Mouse (Mus musculus): Measurements from ENCODE around the gene Lrrc8d.

Gene Lrrc8d

DNA sequence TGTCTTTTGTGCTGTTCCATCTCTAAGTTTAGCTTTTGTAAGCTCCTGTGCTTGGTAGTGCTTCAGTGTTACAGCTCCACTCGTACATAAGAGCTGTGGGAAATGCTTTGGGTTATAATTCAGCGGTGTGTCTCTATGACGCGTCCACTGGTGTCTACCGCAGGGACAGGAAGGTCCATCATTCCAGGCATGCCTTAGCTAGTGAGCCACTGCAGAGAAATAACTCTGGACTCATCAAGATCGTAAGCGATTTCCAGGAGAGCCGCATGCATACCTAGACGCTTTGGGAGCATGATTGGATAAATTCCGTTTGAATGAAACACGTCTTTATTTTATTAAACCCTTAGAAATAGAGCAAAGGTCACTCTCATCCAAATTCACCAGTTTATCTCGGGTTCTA is 106.2 kb downstream of the Lrrc8d start:
- in situ Hi-C loops (cut with MboI; ENCODE audit: unreplicated experiment in 2 of 2), result no loop called here

DNA sequence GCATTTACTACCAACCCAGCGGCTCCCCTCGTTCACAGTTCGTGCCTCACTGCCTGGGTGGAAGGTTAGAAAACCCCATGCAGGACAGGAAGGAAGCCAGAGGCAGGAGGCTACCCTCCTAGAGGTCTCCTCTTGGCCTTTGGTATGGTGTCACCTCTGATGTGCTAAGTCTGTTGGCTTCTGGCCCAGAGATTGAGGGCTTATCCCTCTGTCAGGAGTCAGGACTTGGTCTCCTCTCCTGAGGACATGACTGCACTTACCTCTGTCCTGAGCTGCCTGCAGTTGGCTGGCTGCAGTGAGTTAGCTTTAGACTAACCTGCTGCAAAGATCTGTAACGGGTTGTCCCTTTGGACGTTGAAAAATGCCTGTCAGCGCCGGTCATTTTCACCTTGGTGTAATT is 107.7 kb downstream of the Lrrc8d start:
- in situ Hi-C loops (cut with MboI; ENCODE audit: unreplicated experiment in 2 of 2), result no loop called here

GRCm38 (mm10) chr5:105809056-105809455 is 109.3 kb downstream of the Lrrc8d start:
- in situ Hi-C loops (cut with MboI; ENCODE audit: unreplicated experiment in 2 of 2), result no loop called here

DNA sequence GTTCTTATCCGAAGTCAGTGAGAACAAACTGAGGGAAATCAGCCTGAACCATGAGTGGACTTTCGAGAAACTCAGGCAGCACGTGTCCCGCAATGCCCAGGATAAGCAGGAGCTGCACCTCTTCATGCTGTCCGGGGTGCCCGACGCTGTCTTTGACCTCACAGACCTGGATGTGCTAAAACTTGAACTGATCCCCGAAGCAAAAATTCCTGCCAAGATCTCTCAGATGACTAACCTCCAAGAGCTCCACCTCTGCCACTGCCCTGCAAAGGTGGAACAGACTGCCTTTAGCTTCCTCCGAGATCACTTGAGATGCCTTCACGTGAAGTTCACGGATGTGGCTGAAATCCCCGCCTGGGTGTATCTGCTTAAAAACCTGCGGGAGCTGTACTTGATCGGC is 113.3 kb downstream of the Lrrc8d start:
- in situ Hi-C loops (cut with MboI; ENCODE audit: unreplicated experiment in 2 of 2), result no loop called here

- in situ Hi-C loops (cut with MboI; ENCODE audit: unreplicated experiment in 2 of 2), result no loop called here
Observed at GRCm38 (mm10) chr5:105813974-105814373, 114.2 kb downstream of the Lrrc8d start.

GRCm38 (mm10) chr5:105816118-105816517 is 116.3 kb downstream of the Lrrc8d start:
- in situ Hi-C loops (cut with MboI; ENCODE audit: unreplicated experiment in 2 of 2), result no loop called here

DNA sequence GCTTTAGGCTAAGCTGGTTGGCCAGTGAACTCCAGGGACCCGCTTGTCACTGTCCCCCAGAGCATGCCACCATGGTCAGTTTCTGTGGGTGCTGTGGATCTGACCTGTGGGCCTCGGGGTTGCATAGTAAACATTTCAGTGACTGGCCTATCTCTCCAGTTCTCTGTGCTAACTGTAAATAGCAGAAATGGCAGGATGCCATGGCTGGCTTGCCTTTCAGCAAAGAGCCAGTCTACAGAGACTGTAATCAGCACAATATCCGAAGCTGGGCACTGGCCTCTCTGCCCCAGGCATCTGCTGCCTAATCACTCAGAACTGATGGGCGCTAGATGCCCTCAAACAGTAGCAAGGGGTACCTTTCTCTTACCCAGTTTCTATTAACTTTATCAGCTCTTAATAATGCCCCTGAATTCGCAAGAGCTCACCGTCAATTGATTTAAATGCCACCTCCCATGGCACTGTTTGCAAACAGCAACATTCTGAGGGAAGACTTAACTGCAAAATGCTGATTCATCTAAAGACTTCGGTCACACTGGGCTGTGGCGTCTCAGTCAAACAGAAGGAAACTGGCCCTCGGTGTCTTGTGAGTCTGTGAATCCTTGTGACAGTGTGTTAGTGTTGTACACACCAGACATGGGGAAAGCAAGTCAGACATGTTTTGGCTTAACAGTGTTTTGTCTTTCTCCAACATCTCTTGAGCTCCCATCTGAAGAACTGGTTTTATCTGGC is 117.6 kb downstream of the Lrrc8d start:
- in situ Hi-C loops (cut with MboI; ENCODE audit: unreplicated experiment in 2 of 2), result no loop called here

DNA sequence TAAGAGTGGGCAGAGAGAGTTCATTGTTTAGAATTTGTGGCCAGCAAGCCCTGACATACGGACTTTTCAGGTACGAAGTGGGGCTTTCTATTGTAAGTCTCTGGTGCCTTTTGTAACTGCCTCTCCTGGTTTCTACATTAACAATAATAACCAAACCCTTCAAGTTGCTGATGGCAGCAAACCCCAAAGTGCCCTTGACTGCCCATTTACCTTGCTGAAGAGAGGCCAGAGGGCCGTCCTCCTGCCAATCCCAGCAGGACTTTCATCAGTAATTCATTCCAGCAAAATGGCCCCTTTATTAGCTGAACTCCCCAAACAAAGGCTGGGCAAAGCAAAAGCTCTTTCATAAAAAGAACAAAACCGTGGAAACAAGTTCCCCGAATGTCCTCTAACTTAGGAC is 118.6 kb downstream of the Lrrc8d start:
- in situ Hi-C loops (cut with MboI; ENCODE audit: unreplicated experiment in 2 of 2), result no loop called here

GRCm38 (mm10) chr5:105821390-105821789 is 121.6 kb downstream of the Lrrc8d start:
- in situ Hi-C loops (cut with MboI; ENCODE audit: unreplicated experiment in 2 of 2), result no loop called here

- in situ Hi-C loops (cut with MboI; ENCODE audit: unreplicated experiment in 2 of 2), result no loop called here
Observed at GRCm38 (mm10) chr5:105822521-105823498, 123.0 kb downstream of the Lrrc8d start.

- in situ Hi-C loops (cut with MboI; ENCODE audit: unreplicated experiment in 2 of 2), result no loop called here
Observed at GRCm38 (mm10) chr5:105824282-105824681, 124.5 kb downstream of the Lrrc8d start.

DNA sequence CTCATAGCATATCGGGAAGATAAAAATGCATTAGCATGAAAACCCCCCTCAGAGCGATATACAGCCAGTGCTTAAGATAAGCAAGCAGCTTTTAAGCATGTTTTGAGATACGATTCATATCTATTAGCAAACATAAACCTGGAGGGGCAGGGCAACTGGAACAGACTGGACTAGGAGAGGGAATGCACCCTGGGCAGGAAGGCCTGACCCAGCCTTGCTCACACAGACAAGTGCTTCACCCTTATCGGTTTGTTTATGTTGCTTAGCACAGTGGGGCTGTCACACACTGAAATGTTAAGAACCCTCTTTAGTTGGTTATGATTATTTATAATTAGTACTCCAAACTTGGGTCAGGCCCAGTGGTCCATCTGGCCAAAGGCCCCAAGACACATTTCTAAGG is 125.1 kb downstream of the Lrrc8d start:
- in situ Hi-C loops (cut with MboI; ENCODE audit: unreplicated experiment in 2 of 2), result no loop called here

GRCm38 (mm10) chr5:105826916-105827510 is 127.2 kb downstream of the Lrrc8d start:
- in situ Hi-C loops (cut with MboI; ENCODE audit: unreplicated experiment in 2 of 2), result no loop called here

DNA sequence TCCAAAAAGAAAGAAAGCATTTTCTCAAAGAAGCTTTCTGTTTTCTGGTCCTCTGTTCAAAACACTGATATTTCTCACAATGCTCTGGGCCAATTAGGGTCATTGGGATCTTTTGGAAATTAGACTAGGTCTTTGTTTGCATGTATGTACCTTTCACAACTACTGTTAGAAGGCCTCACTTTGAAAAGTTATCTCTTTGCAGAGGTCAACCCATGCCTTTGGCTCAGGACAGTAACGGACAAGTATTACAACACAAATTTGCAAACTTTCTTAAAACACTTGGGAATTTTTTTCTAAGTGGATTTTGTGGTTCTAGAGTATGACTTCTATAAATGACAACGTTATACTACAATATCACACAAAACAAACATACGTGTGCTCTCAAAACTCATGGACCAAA is 128.3 kb downstream of the Lrrc8d start:
- in situ Hi-C loops (cut with MboI; ENCODE audit: unreplicated experiment in 2 of 2), result no loop called here

- in situ Hi-C loops (cut with MboI; ENCODE audit: unreplicated experiment in 2 of 2), result no loop called here
Observed at GRCm38 (mm10) chr5:105829008-105829586, 129.3 kb downstream of the Lrrc8d start.

DNA sequence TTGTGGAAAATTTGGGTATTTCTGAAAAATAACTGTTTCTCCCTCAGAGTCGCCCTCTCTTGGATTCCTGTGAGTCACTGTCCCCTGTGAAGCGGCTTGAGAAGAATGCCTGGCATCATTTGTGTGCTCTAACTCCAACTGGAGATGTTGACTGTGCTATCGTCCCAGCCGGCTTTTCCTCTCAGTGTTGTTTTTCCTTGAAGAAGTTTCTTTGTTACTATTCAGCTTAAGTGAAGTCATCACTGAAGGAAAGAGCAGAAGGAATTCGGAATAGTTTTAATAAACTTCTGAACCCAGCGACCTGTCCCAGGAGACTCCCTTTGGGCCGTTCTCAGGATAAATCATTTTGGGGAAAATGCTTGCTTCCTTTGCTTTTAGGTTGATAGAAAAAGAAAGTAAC is 132.4 kb downstream of the Lrrc8d start:
- in situ Hi-C loops (cut with MboI; ENCODE audit: unreplicated experiment in 2 of 2), result no loop called here

GRCm38 (mm10) chr5:105833923-105834322 is 134.2 kb downstream of the Lrrc8d start:
- in situ Hi-C loops (cut with MboI; ENCODE audit: unreplicated experiment in 2 of 2), result no loop called here

GRCm38 (mm10) chr5:105836006-105836405 is 136.2 kb downstream of the Lrrc8d start:
- in situ Hi-C loops (cut with MboI; ENCODE audit: unreplicated experiment in 2 of 2), result no loop called here

GRCm38 (mm10) chr5:105839740-105840310 is 140.1 kb downstream of the Lrrc8d start:
- in situ Hi-C loops (cut with MboI; ENCODE audit: unreplicated experiment in 2 of 2), result no loop called here

- in situ Hi-C loops (cut with MboI; ENCODE audit: unreplicated experiment in 2 of 2), result no loop called here
Observed at GRCm38 (mm10) chr5:105844044-105844753, 144.4 kb downstream of the Lrrc8d start.

Measured in v-Abl transformed pro-B cells (cell line).